Mouse (Mus musculus) right cerebral cortex, adult 2 months (tissue): ENCODE results near the gene Hnrnpdl.

ENCODE experiments used
- DNase-seq, 2 experiments: peaks; one replicate each; pipeline ENCODE4 v3.0.0; 2021 to 2022; ENCODE audit warnings: low spot score in 2 of 2

Gene Hnrnpdl

DNA sequence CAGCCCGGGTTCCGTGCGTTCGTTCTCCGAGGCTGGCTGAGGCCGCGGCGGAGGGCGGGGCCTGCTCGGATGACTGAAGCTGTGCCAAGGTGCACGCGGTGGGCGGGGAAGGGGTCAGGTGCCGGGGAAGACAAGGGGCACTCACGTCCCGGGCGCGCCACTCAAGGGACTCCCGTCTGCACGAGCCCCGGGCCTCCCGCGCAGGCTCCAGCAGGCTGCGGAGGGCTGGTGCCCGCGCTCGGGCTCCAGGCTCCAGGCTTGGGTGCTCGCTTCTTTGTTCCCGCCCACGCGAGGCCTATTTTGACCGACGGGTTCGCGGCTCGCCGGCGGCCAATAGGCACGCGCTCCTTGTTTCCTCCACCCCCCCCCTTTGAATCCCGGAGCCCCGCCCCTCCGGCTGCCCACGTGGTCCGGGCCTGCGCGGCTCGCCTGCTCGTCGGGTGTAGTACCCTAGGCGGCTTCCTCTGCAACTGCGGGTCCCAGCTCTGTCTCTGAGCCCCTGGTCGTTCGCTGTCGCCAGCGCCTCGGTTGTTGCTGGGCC, at the start of gene Hnrnpdl, which contains the start of gene Enoph1:
Gene Hnrnpdl (minus strand): TSS at position 63 of the 541 bp plus-strand sequence.
Gene Enoph1 (plus strand): TSS at position 384 of the 541 bp plus-strand sequence.
- peak; percentile 95 to 98 for DNase-seq

DNA sequence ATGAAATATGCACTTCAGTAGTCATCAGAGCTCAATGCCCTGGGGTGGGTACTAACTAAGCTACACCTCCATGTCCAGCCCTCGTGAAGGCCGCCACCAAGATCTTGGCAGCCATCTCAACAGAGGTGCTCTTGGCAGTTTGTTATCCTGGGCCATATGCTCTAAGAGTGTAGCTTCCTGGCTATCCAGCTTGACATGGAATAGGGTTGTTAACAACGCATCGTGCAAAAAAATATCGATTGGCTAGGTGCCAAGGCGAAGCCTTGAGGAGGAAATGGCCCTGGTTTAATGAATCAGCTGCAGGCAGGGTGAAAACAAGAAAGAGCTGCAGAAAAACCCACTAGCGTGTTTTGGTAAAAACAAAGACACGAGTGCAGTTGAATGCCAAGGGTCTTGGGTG, 45.6 kb upstream of the Hnrnpdl start:
- no peak for DNase-seq

DNA sequence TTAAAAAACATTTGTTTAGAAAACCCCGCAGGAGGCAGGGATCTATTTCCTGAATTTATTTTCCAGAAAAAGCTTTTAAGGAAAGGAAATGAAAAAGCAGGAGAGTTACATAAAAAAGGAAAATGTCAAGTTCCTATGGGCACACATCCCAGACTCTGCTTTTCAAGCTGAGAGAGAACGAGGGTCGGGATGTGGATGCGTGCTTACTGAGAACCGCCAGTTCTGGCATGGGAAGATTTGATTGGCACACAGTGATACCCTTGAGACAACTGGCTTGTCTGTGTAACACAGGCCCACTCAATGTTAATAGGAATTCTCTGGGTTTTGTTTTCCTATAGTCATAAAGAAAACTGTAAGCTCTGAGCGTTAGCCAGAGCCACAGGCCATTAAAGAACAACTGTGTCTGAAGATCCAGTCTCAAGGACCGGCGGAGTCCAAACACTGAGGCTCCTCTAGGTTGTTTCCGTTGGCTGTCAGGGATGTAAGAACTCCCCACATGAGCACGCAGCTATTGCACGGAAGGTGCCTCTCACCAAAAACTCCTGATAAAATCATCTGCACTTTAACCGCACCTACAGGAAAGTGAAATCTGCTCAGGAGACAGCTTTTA, 44.6 kb upstream of the Hnrnpdl start:
- peak in 1 of 2 experiments; percentile 31 for DNase-seq

DNA sequence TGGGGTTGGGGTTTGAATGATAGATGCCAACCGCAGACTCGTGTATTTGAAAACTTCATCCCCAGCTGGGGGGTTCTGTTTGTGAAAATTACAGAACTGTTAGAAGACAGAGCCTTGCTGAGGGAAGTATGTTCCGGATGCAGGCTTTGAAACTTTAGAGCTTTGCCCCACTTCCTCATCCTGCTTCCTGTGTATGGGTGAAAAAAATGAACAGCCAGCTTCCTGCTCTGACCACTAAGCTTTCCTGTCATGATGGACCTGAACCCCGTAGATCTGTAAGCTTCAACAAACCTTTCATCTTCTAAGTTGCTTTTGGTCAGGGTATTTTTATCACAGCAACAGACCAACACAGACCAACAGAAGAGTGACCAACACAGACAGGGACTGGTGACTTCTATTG, 42.5 kb upstream of the Hnrnpdl start:
- DNase-seq, result no peak

DNA sequence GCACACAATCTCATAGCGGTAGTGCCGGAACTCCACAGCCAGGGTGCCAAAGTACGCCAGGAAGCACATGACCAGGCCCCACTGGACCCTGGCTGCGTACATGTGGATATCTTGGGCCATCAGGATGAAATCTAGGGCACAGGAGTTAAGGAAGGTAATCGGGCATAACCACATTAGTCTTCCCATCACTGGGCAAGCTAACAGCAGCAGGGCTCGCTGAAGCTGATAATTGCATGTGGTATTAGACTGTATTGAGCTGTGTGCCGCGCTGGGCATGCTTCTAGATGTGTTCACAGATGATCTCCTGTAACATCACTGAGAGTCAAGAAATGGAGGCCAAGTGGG, 40.4 kb upstream of the Hnrnpdl start:
- DNase-seq, result no peak

DNA sequence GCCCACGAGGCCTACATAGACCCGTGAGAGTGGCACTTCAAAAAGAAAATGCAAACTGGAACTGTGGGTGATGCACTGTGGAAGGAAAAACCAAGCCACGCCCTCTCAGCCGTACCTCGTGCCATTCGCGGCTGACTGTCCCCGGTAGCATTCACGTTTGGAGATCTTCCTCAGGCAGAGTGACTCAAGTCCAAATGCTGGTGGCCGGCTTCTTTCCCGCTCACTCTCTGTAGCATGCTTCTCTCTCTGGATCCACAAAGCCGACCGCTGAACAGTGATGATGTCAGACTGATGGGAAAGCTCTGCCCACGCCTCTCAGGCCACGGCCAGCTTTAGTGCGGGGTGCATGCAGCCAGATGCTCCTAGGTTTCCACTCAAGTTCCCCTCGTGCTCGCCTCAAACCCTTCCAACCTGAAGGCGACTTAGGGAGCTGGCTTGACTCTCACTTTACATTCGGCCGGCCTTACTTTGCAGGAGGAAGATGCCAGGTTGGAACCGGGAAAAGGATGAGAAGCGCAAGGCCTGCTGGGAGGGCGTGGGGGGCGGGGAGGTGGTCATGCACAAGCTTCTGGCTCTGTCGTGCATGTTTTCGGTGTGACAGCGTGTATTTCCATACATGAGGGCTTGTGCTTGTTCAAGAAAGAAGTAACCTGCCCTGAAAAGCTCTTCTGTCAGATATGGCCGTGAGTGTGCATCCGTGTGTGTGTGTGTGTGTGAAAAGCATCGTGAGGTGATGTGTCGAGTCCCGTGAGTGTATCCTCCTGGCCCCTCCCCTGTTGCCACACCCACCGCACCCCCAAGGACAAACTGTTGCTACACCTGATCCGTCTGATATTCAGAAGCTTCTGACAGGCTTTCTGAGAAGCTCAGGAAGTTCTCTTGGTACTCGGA, 39.8 kb upstream of the Hnrnpdl start:
- peak; percentile 35 to 52 for DNase-seq

DNA sequence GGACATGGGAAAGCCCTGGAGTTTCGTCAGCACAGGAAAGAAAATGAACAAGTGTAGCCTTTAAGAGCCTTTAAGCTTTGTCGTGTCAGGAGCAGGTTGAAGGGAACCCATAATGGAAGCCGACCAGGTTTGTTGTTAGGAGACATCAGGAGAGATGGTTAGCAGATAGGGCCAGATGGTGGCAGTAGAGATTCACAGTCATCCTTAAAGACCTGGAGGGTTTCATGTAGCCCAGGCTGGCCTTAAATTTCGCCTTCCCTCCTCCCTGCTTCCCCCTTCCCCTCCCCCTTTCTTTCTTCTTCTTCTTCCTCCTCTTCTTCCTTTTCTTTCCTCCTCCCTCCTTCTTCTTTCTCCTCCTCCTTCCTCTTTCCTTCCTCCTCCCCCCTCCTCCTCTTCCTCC, 35.1 kb upstream of the Hnrnpdl start:
- peak; percentile 56 to 57 for DNase-seq

DNA sequence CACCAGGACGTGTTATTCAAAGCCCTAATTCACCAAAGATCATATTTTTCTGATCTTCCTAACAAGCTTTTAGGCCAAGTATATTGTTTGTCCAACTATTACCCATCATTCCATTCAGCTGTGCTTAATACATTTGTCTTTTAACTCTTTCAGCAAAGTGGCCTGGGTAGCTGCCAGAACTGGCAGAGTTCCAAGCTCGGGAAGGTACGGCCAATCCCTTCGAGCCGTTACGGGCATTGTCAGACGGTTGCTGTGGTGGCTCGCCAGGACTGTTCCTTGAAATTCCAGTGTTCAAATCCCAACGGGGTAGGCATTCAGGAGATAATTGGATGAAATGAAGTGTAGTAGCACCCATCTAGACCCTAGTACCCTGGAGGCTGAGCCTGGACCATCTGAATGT, 33.1 kb upstream of the Hnrnpdl start:
- DNase-seq, result no peak

DNA sequence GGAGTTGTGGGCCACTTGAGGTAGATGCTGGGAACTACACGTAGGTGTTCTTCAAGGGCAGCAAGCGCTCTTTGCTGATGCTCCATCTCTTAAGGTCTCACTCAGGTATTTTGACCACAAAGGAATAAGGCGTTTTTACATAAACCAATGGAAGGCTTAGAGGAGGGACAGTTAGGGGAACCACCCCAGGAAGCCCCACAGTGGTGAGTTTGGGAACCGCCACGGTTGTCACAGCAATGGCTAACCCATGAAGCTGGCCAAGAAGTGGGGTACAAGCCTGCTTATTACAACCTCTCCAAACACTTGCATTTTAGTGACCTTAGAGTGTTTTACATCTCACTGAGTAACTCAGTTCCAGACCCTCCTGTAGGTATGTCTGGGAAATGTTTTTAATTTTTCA, 32.1 kb upstream of the Hnrnpdl start:
- DNase-seq, result no peak

DNA sequence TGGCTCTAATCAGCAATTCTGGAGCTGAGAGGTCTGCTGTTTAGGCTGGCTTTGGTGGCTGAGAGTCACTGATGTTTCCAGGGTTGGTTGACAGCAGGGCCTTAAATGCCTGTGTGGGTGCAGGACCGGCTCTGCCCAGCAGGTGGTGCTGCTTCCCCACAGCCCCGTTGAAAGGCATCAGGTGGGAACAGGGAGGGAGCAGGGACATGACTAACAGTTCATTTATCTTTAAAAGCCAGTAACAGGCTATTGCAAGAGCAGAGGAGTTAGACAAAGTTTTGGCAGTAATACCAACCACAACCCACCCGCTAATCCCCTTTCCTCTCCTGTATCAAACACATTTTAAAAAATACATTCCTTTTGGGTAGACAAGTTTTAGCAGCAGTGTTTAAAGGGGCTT, 30.8 kb upstream of the Hnrnpdl start:
- DNase-seq, result peak; percentile 89 to 92

DNA sequence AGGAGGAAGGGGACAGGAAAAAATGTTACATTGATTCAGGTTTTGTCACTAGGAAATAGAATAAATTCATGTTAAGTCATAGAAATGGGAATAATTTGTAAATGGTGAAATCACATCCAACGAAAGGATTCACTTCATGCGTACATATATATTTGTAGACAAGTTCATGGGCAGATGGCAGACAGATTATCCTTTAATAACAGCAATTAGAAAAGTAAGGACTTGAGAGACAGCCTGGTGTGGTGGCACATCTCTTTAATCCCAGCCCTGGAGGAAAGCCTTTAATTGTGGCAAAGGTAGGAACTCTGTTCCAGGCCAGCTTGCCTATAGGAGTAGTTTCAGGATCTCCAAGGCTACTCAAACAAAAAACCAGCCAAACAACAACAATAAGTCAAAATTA, 30.1 kb upstream of the Hnrnpdl start:
- no peak for DNase-seq

DNA sequence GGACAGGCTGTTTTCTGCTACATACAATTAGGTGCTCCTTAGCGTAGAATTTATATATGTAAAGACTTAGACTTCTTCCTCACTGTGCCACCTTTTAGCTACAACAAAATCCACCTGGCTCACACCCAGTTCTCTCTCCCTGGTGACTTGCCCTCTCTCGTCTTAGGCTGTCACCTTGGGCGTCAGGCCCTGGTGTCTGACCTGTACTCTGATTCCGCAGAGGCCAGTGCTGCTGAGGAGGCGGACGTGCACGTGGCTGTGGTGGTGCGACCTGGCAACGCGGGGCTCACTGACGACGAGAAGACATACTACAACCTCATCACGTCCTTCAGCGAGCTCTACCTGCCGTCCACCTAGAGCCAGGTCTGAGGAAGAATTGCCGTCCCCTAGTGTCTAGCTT, 28.1 kb upstream of the Hnrnpdl start:
- DNase-seq, result no peak

DNA sequence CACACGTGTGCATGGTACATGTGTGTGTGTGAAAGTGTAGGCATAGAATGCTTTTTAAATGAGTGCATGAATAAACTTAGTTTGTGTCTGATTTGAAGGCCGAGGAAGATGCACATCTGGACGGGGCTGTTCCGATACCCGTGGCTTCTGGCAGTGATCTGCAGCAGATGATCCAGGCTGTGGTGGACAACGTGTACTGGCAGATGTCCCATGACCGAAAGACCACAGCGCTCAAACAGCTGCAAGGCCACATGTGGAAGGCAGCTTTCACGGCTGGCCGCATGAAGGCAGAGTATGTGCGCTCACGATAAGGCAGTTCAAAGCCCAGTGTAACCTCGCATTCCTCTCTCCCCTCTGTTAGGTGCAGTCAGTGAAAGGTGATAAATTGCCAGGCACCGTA, 21.4 kb upstream of the Hnrnpdl start:
- DNase-seq, result no peak

DNA sequence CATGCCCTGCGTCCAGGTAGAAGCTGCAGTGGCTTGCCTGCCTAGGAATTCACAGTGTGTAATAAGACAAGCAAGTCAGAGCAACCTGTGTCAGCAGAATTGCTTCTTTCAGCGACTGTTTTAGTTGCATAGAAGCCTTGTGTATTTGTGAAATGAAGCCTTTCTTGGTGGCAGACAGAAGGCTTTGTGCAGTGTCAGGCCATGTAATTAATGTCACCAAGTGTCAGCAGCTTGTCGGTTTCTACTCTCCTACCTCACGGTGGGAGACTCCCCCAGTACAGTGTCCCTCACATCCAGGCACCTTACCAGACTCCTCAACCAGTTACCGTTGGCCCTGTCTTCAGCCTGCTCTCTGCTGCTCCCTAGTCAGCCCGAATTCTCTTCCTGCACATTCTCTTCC, 19.9 kb upstream of the Hnrnpdl start:
- DNase-seq, result no peak

DNA sequence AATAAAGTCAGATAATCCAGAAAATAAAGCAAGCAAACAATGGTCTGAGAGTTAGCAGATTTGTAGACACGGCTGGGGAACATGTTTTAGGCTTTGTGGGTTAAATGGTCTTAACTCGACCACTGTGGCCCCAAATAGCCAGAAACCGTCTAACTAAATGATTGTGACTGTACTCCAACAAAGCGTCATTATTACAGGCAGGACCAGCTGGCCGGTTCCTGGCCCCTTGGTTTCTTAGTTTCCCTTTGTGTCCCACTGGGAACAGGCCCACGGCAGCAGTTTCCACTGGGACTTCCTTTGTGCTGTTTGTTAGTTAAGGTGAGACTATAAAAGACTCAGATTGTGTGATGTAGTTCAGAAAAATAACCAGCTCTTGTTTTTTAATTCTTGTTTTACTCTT, 19.3 kb upstream of the Hnrnpdl start:
- no peak for DNase-seq

DNA sequence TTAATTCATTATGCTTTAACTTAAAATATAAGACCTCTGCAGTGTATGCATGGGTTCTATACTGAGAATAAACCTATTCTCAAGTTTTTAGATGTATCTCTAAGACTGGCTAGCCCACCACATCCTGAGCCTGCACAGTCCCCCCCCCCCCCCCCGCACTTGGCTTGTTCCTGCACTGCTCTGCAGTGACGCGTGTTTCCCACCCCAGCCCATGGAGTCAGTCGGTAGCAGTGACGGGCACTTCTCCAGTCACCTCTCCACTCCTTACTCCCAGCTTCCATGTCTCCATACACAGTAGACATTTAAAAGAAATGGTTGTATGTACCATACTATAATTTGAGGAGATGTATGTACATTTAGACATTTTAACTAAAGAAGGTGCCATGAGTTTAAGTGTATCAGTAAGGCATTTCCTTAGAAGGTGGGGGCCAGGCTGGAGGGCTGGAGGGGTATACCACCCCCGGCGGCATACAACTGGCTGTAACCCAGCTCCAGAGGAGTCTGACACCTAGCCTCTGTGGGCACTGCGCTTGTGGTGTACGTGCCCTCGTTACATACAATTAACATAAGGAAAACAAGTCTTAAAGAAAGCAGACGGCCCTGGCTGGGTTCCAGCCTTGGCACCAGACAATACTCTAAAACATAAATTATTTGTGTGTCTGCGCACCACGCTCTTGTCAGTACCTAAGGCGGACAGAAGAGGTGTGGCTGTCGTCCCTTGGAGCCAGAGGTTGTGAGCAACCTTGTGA, 18.2 kb upstream of the Hnrnpdl start:
- no peak for DNase-seq

DNA sequence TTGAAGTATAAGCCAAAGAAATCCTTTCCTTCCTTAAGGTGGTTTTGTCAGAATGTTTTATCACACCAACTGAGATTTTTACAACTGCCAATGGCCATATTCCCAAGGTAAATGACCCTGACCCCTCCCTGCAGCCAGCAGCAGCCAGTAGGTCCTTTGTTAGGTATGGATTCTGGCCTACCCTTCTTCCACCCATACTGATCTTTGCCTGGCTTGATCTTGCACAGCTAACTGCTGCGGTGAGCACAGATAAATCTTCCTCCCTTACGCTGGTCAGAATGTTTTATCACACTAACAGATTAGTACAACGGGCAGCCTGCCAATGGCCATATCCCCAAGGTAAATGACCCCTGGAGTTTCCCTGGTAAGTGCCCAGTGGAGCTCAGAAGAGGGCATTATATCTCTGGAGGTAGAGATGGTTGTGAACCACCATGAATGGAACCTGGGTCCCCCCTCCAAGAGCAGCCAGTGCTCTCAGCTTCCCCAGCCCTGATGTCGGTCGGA, 16.5 kb upstream of the Hnrnpdl start:
- no peak for DNase-seq

DNA sequence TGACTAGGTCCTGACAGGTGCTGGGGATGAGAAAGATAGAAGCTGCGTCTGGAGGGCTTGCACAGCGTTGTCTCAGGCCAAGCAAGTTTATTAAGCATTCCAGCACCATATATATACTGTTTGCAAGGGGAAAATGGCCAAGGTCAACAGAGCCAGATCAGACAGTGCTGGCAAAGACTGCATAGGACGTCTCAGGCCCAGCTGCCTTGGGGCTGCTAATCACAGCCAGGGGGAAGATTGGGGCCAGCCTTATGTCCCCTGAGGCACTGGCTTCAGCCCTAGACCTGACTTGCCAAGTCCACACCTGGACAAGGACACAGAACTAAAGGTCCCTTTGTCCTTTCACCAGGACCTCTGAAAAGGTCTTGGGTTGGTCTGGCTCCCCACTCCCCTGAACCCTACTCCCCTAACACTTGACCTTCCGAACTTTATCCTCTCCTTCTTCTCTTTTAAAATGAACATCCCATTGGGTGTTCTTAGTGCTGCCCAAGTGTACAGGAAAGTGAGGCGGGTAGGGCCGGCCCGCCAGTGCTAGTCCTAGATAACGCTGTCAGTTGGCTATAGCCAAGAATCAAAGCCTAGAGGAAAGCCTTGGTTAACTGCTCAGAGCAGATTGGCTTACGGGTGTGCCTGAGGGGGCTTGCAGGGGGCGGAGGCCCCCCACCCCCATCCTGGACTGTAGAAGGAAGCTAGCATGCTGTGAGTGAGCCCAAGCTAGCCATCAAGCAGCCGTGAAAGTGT, 15.5 kb upstream of the Hnrnpdl start:
- DNase-seq, result no peak

DNA sequence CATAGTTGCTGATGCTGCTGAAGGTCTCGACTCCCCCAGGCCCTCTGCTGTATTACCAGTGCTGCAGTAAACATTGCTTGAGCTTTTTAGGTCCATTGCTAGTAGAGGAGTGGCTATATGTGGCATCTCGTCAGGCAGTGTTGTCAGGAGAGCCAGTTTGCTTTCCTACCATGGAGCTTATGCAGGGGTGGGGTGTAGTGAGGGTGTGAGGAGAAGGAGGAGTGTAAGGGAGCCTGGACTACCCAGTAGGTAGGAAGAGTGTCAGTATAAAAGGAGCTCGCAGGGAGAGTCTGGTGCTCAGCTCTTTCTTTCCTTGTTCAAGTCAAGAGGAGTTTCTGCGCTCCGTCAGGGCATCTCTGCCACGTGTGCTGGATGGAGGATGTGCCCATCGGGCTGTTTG, 13.3 kb upstream of the Hnrnpdl start:
- DNase-seq, result no peak

DNA sequence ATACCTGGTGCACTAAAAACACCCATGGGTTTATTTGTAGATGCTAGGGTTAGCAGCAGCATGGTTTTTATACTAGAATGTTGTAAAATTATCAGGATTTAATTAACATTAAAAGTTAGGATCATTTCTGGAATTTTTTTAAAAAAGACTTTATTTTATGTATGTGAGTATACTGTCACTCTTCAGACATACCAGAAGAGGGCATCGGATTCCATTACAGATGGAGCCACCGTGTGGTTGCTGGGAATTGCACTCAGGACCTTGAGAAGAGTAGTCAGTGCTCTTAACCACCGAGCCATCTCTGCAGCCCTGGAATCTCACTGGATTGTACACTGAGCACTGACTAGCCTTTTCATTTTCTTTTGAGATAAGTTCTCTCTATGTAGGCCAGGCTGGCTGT, 10.4 kb upstream of the Hnrnpdl start:
- no peak for DNase-seq

DNA sequence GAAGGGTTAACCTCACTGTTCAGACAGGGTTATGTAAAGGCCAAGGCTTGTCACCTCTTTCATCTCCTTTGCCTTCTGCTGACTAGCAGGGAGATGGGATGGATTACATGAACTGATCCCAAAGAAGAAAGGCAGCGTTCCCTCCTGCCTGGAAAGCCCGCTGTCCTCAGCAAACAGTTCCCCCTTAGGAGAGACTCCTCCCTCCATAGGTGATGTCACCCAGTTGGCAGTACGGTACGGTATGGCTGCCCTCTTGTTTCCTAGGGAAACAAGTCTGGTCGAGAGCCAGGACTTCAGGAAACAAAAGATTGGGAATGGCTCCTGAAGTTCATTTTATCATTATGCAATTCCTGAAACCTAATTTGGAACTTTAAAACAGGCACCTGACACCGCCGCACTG, 8.4 kb upstream of the Hnrnpdl start:
- DNase-seq, result no peak
